Mouse (Mus musculus) cortical plate, adult 2 months (tissue): Measurements from ENCODE around the gene Trpv2.

ENCODE experiments used
- CTCF ChIP-seq: fragments of 200-500 bp; IDR thresholded peaks from 2 replicates; pipeline ENCODE4 v1.5.1; 2011; ENCODE audit warnings: mild to moderate bottlenecking, control low read depth, low read length; ENCODE audit not compliant: insufficient read depth; ENCODE audit errors: extremely low read depth
- POLR2A ChIP-seq: fragments of 200-500 bp; IDR thresholded peaks from 2 replicates; pipeline ENCODE4 v1.6.1; 2011; ENCODE audit warnings: mild to moderate bottlenecking, low read length, control low read depth; ENCODE audit not compliant: insufficient read depth; ENCODE audit errors: extremely low read depth

GRCm38 (mm10) chr11:62644602-62645336, 70.5 kb downstream of the Trpv2 start:
- TF ChIP-seq CTCF (no peak), POLR2A (no peak)
